Mouse (Mus musculus): ENCODE data around the gene Gm10521.

GRCm38 (mm10) chr1:171919193-171919592 lies 23.7 kb downstream of the Gm10521 start:
- TF ChIP-seq CTCF (conservative IDR thresholded peaks at IDR 0.05; ENCODE audit: low read length): no peak
- no peak for TF ChIP-seq NANOG (IDR thresholded peaks at IDR 0.05; ENCODE audit: borderline replicate concordance, low read length)
